Mouse (Mus musculus) myocyte (in vitro differentiated cells): ENCODE data around the gene Oat.

Experiments used
- E2F4 ChIP-seq: IDR thresholded peaks from one replicate; pipeline ENCODE4 v1.6.1; 2011; ENCODE audit warnings: mild to moderate bottlenecking, control low read depth, moderate library complexity; ENCODE audit not compliant: insufficient read depth
- MAX ChIP-seq: IDR thresholded peaks from one replicate; pipeline ENCODE4 v1.6.1; 2011; ENCODE audit warnings: low read depth, mild to moderate bottlenecking, control low read depth
- MYOD1 ChIP-seq, 3 experiments: IDR thresholded peaks; one replicate each; pipeline ENCODE4 v1.6.1; 2011; ENCODE audit warnings: control low read depth in 2 of 3, low read depth in 2 of 3, mild to moderate bottlenecking in 2 of 3, moderate library complexity in 1 of 3; ENCODE audit not compliant: insufficient read length in 2 of 3, control insufficient read depth in 1 of 3
- POLR2A ChIP-seq: IDR thresholded peaks from one replicate; pipeline ENCODE4 v1.6.1; 2011; ENCODE audit warnings: low read depth, mild to moderate bottlenecking, control low read depth, moderate library complexity; ENCODE audit not compliant: insufficient read length
- POLR2AphosphoS2 ChIP-seq: IDR thresholded peaks from one replicate; pipeline ENCODE4 v1.6.1; 2011; ENCODE audit warnings: low read depth, control low read depth; ENCODE audit not compliant: insufficient read length
- REST ChIP-seq: IDR thresholded peaks from one replicate; pipeline ENCODE4 v1.6.1; 2011; ENCODE audit warnings: mild to moderate bottlenecking, control low read depth, moderate library complexity; ENCODE audit not compliant: insufficient read depth, insufficient read length
- TCF12 ChIP-seq: IDR thresholded peaks from one replicate; pipeline ENCODE4 v1.6.1; 2011; ENCODE audit warnings: mild to moderate bottlenecking, control low read depth; ENCODE audit not compliant: poor library complexity, insufficient read depth, severe bottlenecking
- TCF3 ChIP-seq: IDR thresholded peaks from one replicate; pipeline ENCODE4 v1.6.1; 2011; ENCODE audit warnings: low read depth, control low read depth; ENCODE audit not compliant: insufficient read length

DNA sequence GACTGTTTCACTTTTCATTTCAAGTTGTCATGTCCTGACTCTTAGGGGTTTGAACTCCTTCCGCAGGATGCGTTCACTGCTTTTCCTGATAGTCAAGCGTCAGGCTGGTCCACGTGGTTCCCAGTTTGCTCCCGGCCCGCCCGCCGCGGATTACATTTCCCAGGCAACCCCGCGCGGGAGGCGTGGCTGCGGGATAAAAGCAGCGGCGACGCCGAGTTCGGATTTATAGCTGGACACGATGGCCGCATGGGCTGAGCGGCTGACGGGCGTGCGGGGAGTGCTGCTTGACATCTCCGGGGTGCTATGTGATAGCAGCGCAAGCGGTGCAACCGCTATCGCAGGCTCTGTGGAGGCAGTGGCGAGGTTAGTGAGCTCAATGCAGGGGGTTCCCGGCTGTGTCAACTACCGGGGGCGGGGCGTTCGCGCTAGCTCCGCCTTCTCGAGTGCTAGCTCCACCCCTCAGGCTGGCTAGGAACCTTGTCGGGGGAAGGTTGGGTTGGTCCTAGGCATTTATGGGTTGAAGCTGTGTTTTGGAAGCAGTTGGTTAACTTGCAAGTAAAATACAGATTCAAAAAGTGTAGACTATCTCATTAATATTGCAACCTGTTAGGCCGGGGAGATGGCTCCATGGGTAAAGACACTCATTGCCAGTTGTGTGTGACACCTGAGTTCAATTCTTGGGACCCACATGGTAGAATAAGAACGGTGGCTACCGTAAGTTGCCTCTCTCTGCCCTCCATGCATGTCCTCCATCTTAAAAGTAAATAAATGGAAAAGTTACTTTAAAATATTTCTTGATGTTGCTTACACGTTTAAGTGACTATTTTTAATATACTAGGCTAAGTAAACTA, 34.5 kb upstream of the Oat start, which contains the start of gene Lhpp:
- TF ChIP-seq MYOD1 (IDR thresholded peaks at IDR 0.05; ENCODE audit: control insufficient read depth in 1 of 3, insufficient read length in 2 of 3, low read depth in 2 of 3) (no peak), POLR2A (peak; percentile 85), E2F4 (no peak), TCF3 (no peak), MAX (no peak), TCF12 (no peak), POLR2AphosphoS2 (peak; percentile 48), REST (no peak)
